Mouse (Mus musculus): ENCODE data around the gene Tbc1d30. TPM values are rescaled to one million over a fixed set of nuclear protein-coding genes. Genes with fewer than 3 reads are reported as not detected.

Gene Tbc1d30
- polyA plus RNA-seq, 1 experiment from 2014 or later = 5.0 TPM

DNA sequence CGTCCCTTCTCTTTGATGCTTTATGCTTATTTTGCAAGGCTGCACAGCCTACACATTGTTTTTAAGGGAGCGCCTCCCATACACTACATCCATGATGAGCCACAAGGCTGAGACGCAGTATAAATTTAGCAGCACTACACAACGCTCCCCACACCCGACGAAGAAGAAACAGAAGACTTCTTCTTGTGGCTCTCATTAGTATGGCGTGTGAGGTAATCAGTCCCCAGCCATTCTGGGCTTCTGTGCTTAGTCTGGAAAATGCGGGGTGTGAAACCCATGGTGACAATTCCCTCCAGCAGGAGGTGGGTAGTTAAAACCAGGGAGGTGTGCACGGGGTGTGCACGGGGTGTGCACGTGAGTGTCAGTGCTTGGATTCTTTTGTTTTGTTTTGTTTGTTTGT is 70.1 kb downstream of the Tbc1d30 start:
- H3K4me1 ChIP-seq = no peaks in the 10 kb centered on the region
- ATAC-seq = no peak
- H3K9me3 ChIP-seq (replicated peaks) = no peaks in the 10 kb centered on the region
- H3K36me3 ChIP-seq (ENCODE audit: poor library complexity, severe bottlenecking) = 0 out of 2 replicates have a peak, but pooled peaks cover 3% of the 10 kb centered on the region
- no peak overlapping the region for H3K4me3 ChIP-seq
- WGBS = 82% methylated on average over 11 of the region's 11 CpGs
- H3K27me3 ChIP-seq = no peaks in the 10 kb centered on the region
- no peak overlapping the region for H3K9ac ChIP-seq
- H3K4me2 ChIP-seq = no peak overlapping the region
- no peak overlapping the region for H3K27ac ChIP-seq

DNA sequence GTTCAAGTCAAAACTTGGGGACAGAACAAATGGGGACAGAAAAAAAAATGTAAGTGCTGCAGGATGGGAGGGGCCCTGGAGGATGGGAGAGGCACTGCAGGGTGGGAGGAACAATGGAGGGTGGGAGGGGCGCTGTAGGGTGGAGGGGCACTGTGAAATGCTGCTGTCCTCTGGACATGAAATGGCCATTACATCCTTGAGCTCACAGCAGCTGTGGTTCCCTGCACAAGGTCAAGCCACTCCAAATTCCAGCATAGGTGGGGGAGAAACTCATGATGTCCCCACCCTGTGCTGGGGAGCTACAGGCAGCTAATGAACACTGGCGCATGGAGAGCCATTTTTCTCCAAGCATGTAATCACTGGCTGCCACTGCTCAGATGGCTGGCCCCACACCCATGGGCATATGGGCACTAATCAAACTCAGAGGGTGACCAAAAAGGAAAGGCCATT is 74.0 kb downstream of the Tbc1d30 start:
- Histone ChIP-seq H3K27ac (no peak overlapping the region), H3K4me3 (no peak overlapping the region), H3K36me3 (ENCODE audit: poor library complexity, severe bottlenecking) (peaks cover 17% of the 10 kb centered on the region), H3K9me3 (replicated peaks) (no peaks in the 10 kb centered on the region; the same call in 1 of the 2 replicates), H3K4me2 (no peak overlapping the region), H3K9ac (no peak overlapping the region), H3K27me3 (no peaks in the 10 kb centered on the region), H3K4me1 (no peaks in the 10 kb centered on the region)
- WGBS = 78% methylated on average over 2 of the region's 2 CpGs
- no peak for ATAC-seq

DNA sequence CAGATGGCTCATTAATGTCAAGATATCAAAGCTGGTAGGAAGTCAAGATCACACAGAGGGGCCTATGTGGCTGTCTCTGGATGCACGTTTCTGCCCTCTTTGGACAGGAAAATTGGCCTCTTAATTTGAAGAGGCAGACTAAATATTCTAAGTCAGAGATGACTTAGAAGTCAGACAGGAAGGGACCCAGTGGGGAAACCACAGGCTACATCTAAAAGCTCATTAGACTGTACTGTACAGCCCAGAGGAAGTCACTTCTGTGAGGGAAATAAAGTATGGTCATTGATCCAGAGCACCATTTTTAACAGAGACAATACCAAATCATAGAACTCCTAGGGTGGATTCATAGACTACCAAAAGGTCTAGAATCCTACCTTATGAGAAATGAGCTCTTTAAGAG is 76.1 kb downstream of the Tbc1d30 start:
- H3K9me3 ChIP-seq (replicated peaks) = no peaks in the 10 kb centered on the region; the same call in 1 of the 2 replicates
- H3K27ac ChIP-seq = no peak overlapping the region
- no peak for ATAC-seq
- 84% methylated on average over 1 of the region's 1 CpGs for WGBS
- no peak overlapping the region for H3K9ac ChIP-seq
- no peak overlapping the region for H3K4me2 ChIP-seq
- no peak overlapping the region for H3K4me3 ChIP-seq
- H3K27me3 ChIP-seq = no peaks in the 10 kb centered on the region
- H3K36me3 ChIP-seq (ENCODE audit: poor library complexity, severe bottlenecking) = peaks cover 30% of the 10 kb centered on the region
- H3K4me1 ChIP-seq = no peaks in the 10 kb centered on the region

DNA sequence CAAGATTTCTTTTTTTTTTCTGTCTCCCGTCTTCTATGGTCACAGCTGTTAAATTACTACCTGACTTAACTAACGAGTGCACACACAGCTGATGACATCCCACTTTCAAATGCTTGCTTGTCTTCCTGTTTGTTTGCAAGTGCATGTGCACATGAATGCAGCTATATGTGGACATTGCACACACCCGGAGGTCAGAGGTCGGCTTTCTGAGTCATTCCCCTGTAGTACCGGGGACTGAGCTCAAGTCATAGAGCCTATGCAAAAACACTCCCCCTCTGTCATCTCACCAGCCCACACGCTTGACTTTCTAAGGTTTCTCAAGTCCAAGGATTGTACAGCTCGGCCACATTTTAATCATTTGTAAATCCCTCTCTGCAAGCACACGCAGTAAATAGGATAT is 80.1 kb downstream of the Tbc1d30 start:
- no peak overlapping the region for H3K4me2 ChIP-seq
- H3K27ac ChIP-seq = no peak overlapping the region
- no peak overlapping the region for H3K4me3 ChIP-seq
- H3K9me3 ChIP-seq (replicated peaks) = no peaks in the 10 kb centered on the region; the same call in 1 of the 2 replicates
- peaks cover 48% of the 10 kb centered on the region for H3K36me3 ChIP-seq (ENCODE audit: poor library complexity, severe bottlenecking)
- 87% methylated on average over 8 of the region's 8 CpGs for WGBS
- H3K9ac ChIP-seq = no peak overlapping the region
- ATAC-seq = no peak
- no peaks in the 10 kb centered on the region for H3K4me1 ChIP-seq
- H3K27me3 ChIP-seq = no peaks in the 10 kb centered on the region

DNA sequence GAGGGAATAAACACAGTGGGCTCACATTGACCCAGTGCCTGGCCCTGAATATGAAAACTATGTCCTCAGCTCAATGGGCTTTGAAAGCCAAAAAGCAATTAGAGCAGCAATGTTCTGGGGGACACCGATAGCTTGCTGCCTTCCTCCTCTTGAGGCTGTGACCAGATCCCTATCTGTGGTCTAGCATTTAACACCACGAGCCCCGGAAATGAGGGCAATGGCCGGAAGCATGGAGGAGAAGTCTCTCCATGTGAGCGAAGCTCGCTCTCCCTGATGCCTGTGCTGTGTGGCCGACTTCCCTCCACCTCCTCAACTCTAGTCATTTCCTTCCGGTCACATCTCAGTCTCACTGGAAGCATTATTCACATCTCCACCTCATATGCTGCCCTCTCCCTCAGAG is 82.3 kb downstream of the Tbc1d30 start:
- 94% methylated on average over 8 of the region's 8 CpGs for WGBS
- Histone ChIP-seq H3K9ac (no peak overlapping the region), H3K36me3 (ENCODE audit: poor library complexity, severe bottlenecking) (peaks cover 31% of the 10 kb centered on the region), H3K9me3 (replicated peaks) (no peaks in the 10 kb centered on the region), H3K27ac (no peak overlapping the region), H3K4me2 (no peak overlapping the region), H3K4me3 (no peak overlapping the region), H3K27me3 (no peaks in the 10 kb centered on the region), H3K4me1 (no peaks in the 10 kb centered on the region)
- no peak for ATAC-seq

DNA sequence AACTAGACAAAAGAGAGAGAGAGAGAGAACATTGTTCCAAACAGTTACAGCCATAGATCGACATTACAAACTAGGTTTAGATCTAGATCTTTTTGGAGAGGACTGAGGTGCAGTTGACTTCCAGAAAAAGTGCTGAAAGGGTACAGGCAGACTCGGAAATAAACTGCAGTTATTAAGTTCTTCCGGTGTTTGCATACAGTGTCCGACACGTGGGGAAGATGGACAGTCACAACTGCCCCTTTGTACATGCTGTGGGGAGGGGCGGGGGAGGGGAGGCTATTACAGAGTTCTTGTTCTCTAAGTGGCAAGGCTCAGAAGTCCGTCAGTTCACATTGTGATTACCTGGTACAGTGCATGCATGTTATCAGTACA is 86.9 kb downstream of the Tbc1d30 start:
- Histone ChIP-seq H3K4me2 (no peak overlapping the region), H3K4me1 (no peaks in the 10 kb centered on the region), H3K9me3 (replicated peaks) (no peaks in the 10 kb centered on the region), H3K27me3 (no peaks in the 10 kb centered on the region), H3K4me3 (no peak overlapping the region), H3K36me3 (ENCODE audit: poor library complexity, severe bottlenecking) (peaks cover 18% of the 10 kb centered on the region), H3K9ac (no peak overlapping the region), H3K27ac (no peak overlapping the region)
- WGBS = 76% methylated on average over 7 of the region's 7 CpGs
- ATAC-seq = no peak

DNA sequence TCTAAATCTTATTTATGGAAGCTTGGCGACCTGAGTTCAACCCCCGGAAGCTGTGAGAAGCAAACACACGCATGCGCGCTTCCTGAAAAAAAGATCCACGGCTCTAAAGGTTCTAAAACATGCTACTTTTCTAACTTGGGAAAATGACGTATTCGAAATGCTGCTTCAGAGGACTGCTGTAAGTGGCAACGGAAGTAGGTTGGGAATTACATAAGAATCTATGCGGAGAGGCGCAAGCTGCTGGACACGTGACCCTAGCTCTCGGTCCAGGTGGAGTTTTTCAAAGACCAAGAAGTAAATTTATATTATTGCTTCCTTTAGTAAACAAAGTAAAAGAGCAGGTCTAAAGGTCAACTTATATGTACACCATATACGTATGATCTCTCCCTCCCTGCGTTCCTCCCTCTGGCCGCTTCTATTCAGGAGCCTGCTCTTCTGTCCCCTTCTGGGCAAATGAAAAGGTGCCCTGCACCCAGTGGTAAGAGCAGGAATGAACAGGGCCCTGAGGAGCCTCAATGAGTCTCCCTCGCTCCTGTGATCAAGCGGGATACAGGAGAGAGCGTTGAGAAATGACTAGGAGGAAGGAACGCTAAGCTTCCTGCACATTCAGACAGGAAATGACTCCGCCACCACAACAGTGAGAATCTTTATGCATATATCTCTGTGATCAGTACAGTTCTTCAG is 87.4 kb downstream of the Tbc1d30 start:
- 93% methylated on average over 21 of the region's 21 CpGs for WGBS
- no peak overlapping the region for H3K4me3 ChIP-seq
- no peak overlapping the region for H3K27ac ChIP-seq
- no peak overlapping the region for H3K9ac ChIP-seq
- no peak for ATAC-seq
- no peaks in the 10 kb centered on the region for H3K27me3 ChIP-seq
- no peak overlapping the region for H3K4me2 ChIP-seq
- no peaks in the 10 kb centered on the region for H3K9me3 ChIP-seq (replicated peaks)
- no peaks in the 10 kb centered on the region for H3K4me1 ChIP-seq
- H3K36me3 ChIP-seq (ENCODE audit: poor library complexity, severe bottlenecking) = peaks cover 18% of the 10 kb centered on the region

DNA sequence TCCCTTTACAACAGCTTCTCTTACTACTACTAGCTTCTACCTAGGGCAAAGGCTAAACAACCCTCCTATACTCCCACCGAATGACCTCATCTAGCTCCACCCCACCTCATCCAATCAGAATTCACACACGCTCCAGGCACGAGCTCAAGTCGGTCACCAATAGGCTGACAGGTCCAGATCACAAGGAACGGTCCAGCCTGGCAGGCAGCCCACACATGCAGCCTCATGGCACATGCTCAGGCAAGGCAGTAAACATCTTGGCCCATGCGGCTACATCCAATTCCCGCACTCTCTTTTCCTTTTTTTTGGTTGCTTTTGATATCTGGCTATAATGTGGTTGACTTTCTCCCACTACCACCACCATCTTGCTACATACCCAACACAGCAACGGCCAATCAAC is 88.9 kb downstream of the Tbc1d30 start:
- 97% methylated on average over 8 of the region's 8 CpGs for WGBS
- H3K4me3 ChIP-seq = no peak overlapping the region

DNA sequence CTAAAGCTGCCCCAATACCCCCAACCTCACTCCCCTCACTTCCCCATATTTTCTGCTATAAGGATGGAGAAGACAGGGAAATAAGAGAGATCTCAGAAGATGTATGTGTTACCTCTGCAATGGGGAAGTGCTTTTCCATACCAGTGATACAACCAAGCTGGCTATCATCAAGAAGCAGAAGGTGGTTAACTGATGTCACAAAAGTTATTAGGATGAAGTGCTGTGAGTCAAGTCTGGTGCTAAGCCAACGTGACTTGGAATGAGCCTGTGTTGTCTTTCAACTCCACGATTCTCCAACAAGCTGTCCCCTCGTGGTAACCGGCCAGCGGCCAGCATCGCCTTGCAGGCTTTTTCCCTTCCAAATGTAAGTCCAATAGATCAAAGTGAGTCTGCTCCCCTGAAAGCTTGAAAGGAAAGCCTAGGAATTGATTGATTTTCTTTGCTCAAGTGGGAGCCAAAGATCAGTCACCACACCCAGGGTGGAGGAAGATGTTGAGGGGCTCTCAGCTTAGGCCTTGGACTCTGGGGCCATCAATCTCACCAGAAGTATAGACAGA is 90.0 kb downstream of the Tbc1d30 start:
- H3K27ac ChIP-seq = no peak overlapping the region
- H3K4me2 ChIP-seq = no peak overlapping the region
- H3K9ac ChIP-seq = no peak overlapping the region
- 92% methylated on average over 6 of the region's 6 CpGs for WGBS
- H3K4me1 ChIP-seq = no peaks in the 10 kb centered on the region
- no peaks in the 10 kb centered on the region for H3K27me3 ChIP-seq
- no peak overlapping the region for H3K4me3 ChIP-seq
- H3K36me3 ChIP-seq (ENCODE audit: poor library complexity, severe bottlenecking) = 0 out of 2 replicates have a peak, but pooled peaks cover under 1% of the 10 kb centered on the region
- ATAC-seq = no peak
- no peaks in the 10 kb centered on the region for H3K9me3 ChIP-seq (replicated peaks)

More for the DNA sequence above, 88.9 kb downstream of the Tbc1d30 start:
- Histone ChIP-seq H3K9me3 (replicated peaks) (no peaks in the 10 kb centered on the region), H3K27ac (no peak overlapping the region), H3K36me3 (ENCODE audit: poor library complexity, severe bottlenecking) (peaks cover 11% of the 10 kb centered on the region), H3K27me3 (no peaks in the 10 kb centered on the region), H3K4me2 (no peak overlapping the region), H3K4me1 (no peaks in the 10 kb centered on the region), H3K9ac (no peak overlapping the region)
- no peak for ATAC-seq

DNA sequence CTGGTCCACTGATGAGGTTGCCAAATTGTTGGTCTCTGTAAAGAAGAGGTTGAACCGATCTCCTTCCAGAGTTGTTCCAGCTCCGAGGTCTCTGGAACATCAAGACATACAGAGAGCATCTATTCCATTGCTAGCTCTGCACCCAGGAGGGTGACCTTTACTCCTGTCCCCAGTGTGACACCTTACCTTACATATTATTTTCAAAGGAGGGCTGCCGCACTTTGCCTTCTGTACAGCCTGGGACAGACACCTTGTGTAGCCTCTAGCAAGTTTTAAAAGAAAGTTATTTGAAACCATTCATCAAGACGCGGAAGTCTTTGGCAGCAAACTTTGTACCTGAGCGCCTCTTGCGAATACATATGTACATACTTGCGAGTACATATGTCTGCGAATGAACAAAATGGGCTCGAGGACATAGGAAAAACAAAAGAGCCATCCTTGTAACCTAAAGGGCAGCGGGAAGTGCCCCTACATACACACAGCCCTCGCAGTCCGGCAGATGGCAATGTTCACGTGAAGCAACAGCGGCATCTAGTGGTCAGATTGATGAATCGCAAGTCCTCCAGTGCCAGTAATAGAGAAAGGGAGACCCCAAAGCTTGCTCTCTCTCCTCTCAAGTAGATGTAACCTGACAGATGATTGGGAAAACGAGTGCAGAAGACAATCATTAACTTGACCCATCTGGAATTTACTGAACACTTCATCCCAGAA is 94.8 kb downstream of the Tbc1d30 start:
- ATAC-seq = peak; percentile 57; the same call in 1 of the 2 replicates
- Histone ChIP-seq H3K9ac (no peak overlapping the region), H3K27me3 (peaks cover 2% of the 10 kb centered on the region; the same call in 1 of the 2 replicates), H3K9me3 (replicated peaks) (no peaks in the 10 kb centered on the region), H3K4me2 (peak overlapping the region; percentile 10; the same call in 1 of the 2 replicates), H3K36me3 (ENCODE audit: poor library complexity, severe bottlenecking) (no peaks in the 10 kb centered on the region), H3K27ac (no peak overlapping the region), H3K4me3 (no peak overlapping the region), H3K4me1 (no peaks in the 10 kb centered on the region)
- WGBS = 25% methylated on average over 17 of the region's 17 CpGs

DNA sequence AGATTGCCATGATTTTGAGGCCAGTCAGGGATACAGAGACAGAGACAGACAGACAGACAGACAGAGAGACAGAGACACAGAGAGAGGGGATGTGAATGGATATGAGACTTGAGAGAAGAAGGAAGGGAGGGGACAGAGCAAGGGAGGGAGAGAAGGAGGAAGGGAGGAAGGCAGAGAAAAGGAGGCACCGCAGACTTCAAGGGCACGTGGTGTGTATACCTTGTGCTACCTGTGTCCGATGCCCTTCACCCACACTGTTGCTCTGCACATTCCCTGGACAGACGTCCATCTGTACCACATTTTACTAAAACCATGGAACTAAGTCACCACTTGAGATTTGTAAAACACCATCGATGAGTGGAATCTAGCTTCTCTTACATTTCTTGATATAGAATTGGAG is 95.6 kb downstream of the Tbc1d30 start:
- Histone ChIP-seq H3K4me1 (no peaks in the 10 kb centered on the region), H3K4me3 (no peak overlapping the region), H3K27me3 (peaks cover 2% of the 10 kb centered on the region; the same call in 1 of the 2 replicates), H3K9me3 (replicated peaks) (no peaks in the 10 kb centered on the region), H3K9ac (no peak overlapping the region), H3K27ac (no peak overlapping the region), H3K36me3 (ENCODE audit: poor library complexity, severe bottlenecking) (no peaks in the 10 kb centered on the region), H3K4me2 (no peak overlapping the region)
- no peak for ATAC-seq
- WGBS = 95% methylated on average over 5 of the region's 5 CpGs

DNA sequence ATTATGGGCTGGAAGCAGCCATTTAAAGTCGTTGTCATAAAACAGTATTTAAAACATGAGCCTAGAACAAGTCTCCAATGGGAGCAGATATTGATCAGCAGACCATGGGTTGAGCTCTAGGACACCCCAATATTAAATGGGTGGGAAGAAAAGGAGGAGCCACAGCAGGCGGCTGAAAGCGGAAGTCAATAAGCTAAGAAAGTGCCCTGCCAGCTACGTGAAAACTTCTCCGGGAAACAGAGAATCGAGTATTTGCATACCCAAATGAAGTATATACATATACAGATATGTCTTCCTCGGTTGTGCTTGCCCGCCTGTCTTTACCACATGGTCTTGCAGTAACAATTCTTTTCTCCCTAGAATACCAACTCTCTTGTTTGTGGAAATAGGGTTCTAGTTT is 96.7 kb downstream of the Tbc1d30 start:
- Histone ChIP-seq H3K36me3 (ENCODE audit: poor library complexity, severe bottlenecking) (no peaks in the 10 kb centered on the region), H3K27ac (no peak overlapping the region), H3K27me3 (peaks cover 2% of the 10 kb centered on the region; the same call in 1 of the 2 replicates), H3K9me3 (replicated peaks) (no peaks in the 10 kb centered on the region), H3K9ac (no peak overlapping the region), H3K4me3 (no peak overlapping the region), H3K4me1 (no peaks in the 10 kb centered on the region), H3K4me2 (no peak overlapping the region)
- ATAC-seq = no peak
- 90% methylated on average over 8 of the region's 8 CpGs for WGBS

All from forebrain, embryonic 13.5 days (tissue).